ENCODE assay signal across 10 mouse cellular contexts in the genomic region with DNA sequence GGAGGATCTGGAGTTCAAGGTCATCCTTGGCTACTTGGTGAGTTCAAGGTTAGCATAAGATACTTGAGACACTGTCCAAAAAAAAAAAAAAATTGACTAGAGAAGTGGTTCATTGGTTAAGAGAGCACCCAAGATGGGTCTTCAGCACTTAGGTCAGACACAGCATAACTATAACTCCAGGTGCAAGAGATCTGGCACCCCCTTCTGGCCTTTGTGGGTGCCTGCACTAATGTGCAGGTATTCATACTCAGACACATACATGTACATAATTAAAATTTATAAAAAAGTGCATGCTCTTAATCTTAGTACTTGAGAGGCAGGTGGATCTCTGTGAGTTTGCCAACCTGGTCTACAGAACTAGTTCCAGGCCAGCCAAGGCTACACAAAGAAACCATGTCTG. TPM values are rescaled to one million over a fixed set of nuclear protein-coding genes. Genes with fewer than 3 reads are reported as not detected.
DNase-seq lines count a peak whose midpoint lies in the region; ATAC-seq and TF ChIP-seq lines count a peak whose summit lies in the region.
"Had no signal": no experiment of that assay in that cellular context is flagged by ENCODE, and none has a peak within 500 bp of the region (broad histone marks: within the 10 kb centered on the region; RNA-seq: fewer than 3 reads in every experiment).

No protein-coding gene starts in this region.

- ATAC-seq in midbrain, postnatal 0 days (ENCODE audit: low FRiP score): no peak
- no peak for ATAC-seq in midbrain, embryonic 15.5 days (replicated peaks)
- 0 out of 2 replicates have a peak, but pooled peaks have one; percentile 23 for ATAC-seq in granulocyte monocyte progenitor cell, adult 5-6 weeks (replicated peaks; ENCODE audit: poor library complexity, severe bottlenecking)
- ATAC-seq: midbrain, embryonic 13.5 days had no signal

- 0 out of 2 replicates have a peak, but pooled peaks cover 2% of the 10 kb centered on the region for H3K36me3 ChIP-seq in heart, adult 2 months (ENCODE audit: control insufficient read depth, insufficient read depth, low read length)
- no peaks in the 10 kb centered on the region for H3K36me3 ChIP-seq in midbrain, postnatal 0 days (ENCODE audit: insufficient read depth, low read length)
- no peaks in the 10 kb centered on the region for H3K36me3 ChIP-seq in midbrain, embryonic 15.5 days (replicated peaks)
- H3K36me3 ChIP-seq in midbrain, embryonic 10.5 days: no peaks in the 10 kb centered on the region
- H3K36me3 ChIP-seq: midbrain, embryonic 13.5 days had no signal

- H3K4me1 ChIP-seq in heart, adult 2 months (ENCODE audit: control insufficient read depth, insufficient read depth, low read length): peaks cover 5% of the 10 kb centered on the region; the same call in 1 of the 2 replicates
- no peaks in the 10 kb centered on the region for H3K4me1 ChIP-seq in midbrain, postnatal 0 days (ENCODE audit: insufficient read depth, low read length)
- H3K4me1 ChIP-seq in midbrain, embryonic 15.5 days: no peaks in the 10 kb centered on the region
- no peaks in the 10 kb centered on the region for H3K4me1 ChIP-seq in midbrain, embryonic 10.5 days

- peak; percentile 61 for TF ChIP-seq CTCF in heart, adult 2 months (IDR thresholded peaks at IDR 0.05)
- peak; percentile 15; the same call in 1 of the 2 replicates for TF ChIP-seq CTCF in midbrain, postnatal 0 days (IDR thresholded peaks at IDR 0.05)

- H3K9ac ChIP-seq in heart, adult 2 months (ENCODE audit: low read depth, low read length): no peak overlapping the region
- H3K9ac ChIP-seq in midbrain, postnatal 0 days (replicated peaks; ENCODE audit: low read length, poor library complexity, severe bottlenecking): no peak overlapping the region
- no peak overlapping the region for H3K9ac ChIP-seq in midbrain, embryonic 15.5 days
- H3K9ac ChIP-seq: midbrain, embryonic 13.5 days had no signal

- no peak for TF ChIP-seq POLR2A in heart, adult 2 months (IDR thresholded peaks at IDR 0.05; ENCODE audit: insufficient read depth, low read depth, low read length)

- no peaks in the 10 kb centered on the region for H3K27me3 ChIP-seq in heart, adult 2 months (ENCODE audit: control insufficient read depth, insufficient read depth, low read length)
- no peaks in the 10 kb centered on the region; the same call in 1 of the 2 replicates for H3K27me3 ChIP-seq in midbrain, postnatal 0 days (ENCODE audit: insufficient read depth, low read length)
- no peaks in the 10 kb centered on the region for H3K27me3 ChIP-seq in midbrain, embryonic 15.5 days (replicated peaks)
- no peaks in the 10 kb centered on the region for H3K27me3 ChIP-seq in midbrain, embryonic 10.5 days (ENCODE audit: low read depth, poor library complexity, severe bottlenecking)
- H3K27me3 ChIP-seq: midbrain, embryonic 13.5 days had no signal

- no peak overlapping the region for H3K4me2 ChIP-seq in midbrain, postnatal 0 days (ENCODE audit: low read depth, low read length, poor library complexity, severe bottlenecking)
- no peak overlapping the region for H3K4me2 ChIP-seq in midbrain, embryonic 15.5 days
- H3K4me2 ChIP-seq: midbrain, embryonic 13.5 days had no signal

- no peak overlapping the region for H3K27ac ChIP-seq in heart, adult 2 months
- no peak overlapping the region for H3K27ac ChIP-seq in midbrain, postnatal 0 days (ENCODE audit: low read depth, low read length)
- H3K27ac ChIP-seq in midbrain, embryonic 15.5 days: no peak overlapping the region
- no peak overlapping the region for H3K27ac ChIP-seq in midbrain, embryonic 10.5 days (replicated peaks)
- H3K27ac ChIP-seq: midbrain, embryonic 13.5 days had no signal

- no peaks in the 10 kb centered on the region for H3K79me2 ChIP-seq in heart, adult 2 months (replicated peaks; ENCODE audit: control insufficient read depth, insufficient read depth, low read length)

- intact Hi-C loops in heart, adult 2 months (cut with DNase I): no loop called here

- no peak for TF ChIP-seq EP300 in heart, adult 2 months (IDR thresholded peaks at IDR 0.05; ENCODE audit: insufficient read depth, low read depth, low read length)

- 0 out of 2 replicates have a peak, but pooled peaks cover 4% of the 10 kb centered on the region for H3K9me3 ChIP-seq in midbrain, postnatal 0 days (ENCODE audit: low read length)
- no peaks in the 10 kb centered on the region for H3K9me3 ChIP-seq in midbrain, embryonic 15.5 days
- H3K9me3 ChIP-seq in midbrain, embryonic 10.5 days (replicated peaks): no peaks in the 10 kb centered on the region; the same call in 1 of the 2 replicates
- H3K9me3 ChIP-seq: midbrain, embryonic 13.5 days had no signal

- no peak for DNase-seq in heart, adult 2 months
- DNase-seq in heart, adult 18-20 months: no peak
- DNase-seq in midbrain, postnatal 0 days (ENCODE audit: low spot score): no peak
- DNase-seq in thymus, postnatal 4 days: peak; percentile 33
- DNase-seq in kidney, postnatal 10 days: no peak
- no peak for DNase-seq in midbrain, embryonic 10.5 days (ENCODE audit: low spot score)
- DNase-seq: cerebellum, postnatal 36 days had no signal

- no peak overlapping the region for H3K4me3 ChIP-seq in heart, adult 2 months
- no peak overlapping the region for H3K4me3 ChIP-seq in midbrain, postnatal 0 days (ENCODE audit: low read depth, low read length)
- H3K4me3 ChIP-seq in midbrain, embryonic 15.5 days: no peak overlapping the region
- no peak overlapping the region for H3K4me3 ChIP-seq in midbrain, embryonic 10.5 days
- H3K4me3 ChIP-seq: midbrain, embryonic 13.5 days had no signal

RNA-seq across cellular contexts. Expression of a gene that starts 8.2 kb away (rescaled TPM):
- 10 to 100 TPM; 93.0 to 94.7 TPM for total RNA-seq in heart, adult 2 months (2021)
- polyA plus RNA-seq in heart, adult 2 months (2012; rRNA removed): 85.8 and 134 TPM in 2 replicates
- total RNA-seq in heart, adult 18-20 months (2021): 10 to 100 TPM; 71.8 to 83.2 TPM
- total RNA-seq in midbrain, postnatal 0 days (2014; rRNA removed): 37.8 and 47.1 TPM in 2 replicates
- polyA plus RNA-seq in midbrain, postnatal 0 days (2015; fragmentation: Nextera tagmentation; extraction: Ambion mirVana): 34.2 and 40.8 TPM in 2 replicates
- 35.8 and 37.9 TPM in 2 replicates for polyA plus RNA-seq in midbrain, embryonic 15.5 days (2015; fragmentation: Nextera tagmentation; extraction: Ambion mirVana)
- total RNA-seq in granulocyte monocyte progenitor cell, adult 5-6 weeks (2014; fragmentation: Nextera tagmentation): 51.6 and 54.7 TPM in 2 replicates
- 52.1 and 80.7 TPM in 2 replicates for total RNA-seq in granulocyte monocyte progenitor cell, adult 5-6 weeks (2017)
- 16.9 and 20.4 TPM in 2 replicates for polyA plus RNA-seq in midbrain, embryonic 10.5 days (2016; fragmentation: Nextera tagmentation; extraction: Ambion mirVana)

RNA-seq across cellular contexts. Expression of a gene that starts 23.1 kb away (rescaled TPM):
- total RNA-seq in heart, adult 2 months (2021): 100 to 1,000 TPM; 219 to 225 TPM
- polyA plus RNA-seq in heart, adult 2 months (2012; rRNA removed): 114 and 135 TPM in 2 replicates
- total RNA-seq in heart, adult 18-20 months (2021): 100 to 1,000 TPM; 192 to 214 TPM
- 24.8 and 26.0 TPM in 2 replicates for total RNA-seq in midbrain, postnatal 0 days (2014; rRNA removed)
- polyA plus RNA-seq in midbrain, postnatal 0 days (2015; fragmentation: Nextera tagmentation; extraction: Ambion mirVana): 46.0 and 47.5 TPM in 2 replicates
- 47.9 and 50.8 TPM in 2 replicates for polyA plus RNA-seq in midbrain, embryonic 15.5 days (2015; fragmentation: Nextera tagmentation; extraction: Ambion mirVana)
- total RNA-seq in granulocyte monocyte progenitor cell, adult 5-6 weeks (2014; fragmentation: Nextera tagmentation): 1.1 and 1.5 TPM in 2 replicates
- 0.93 and 1.6 TPM in 2 replicates for total RNA-seq in granulocyte monocyte progenitor cell, adult 5-6 weeks (2017)
- polyA plus RNA-seq in midbrain, embryonic 10.5 days (2016; fragmentation: Nextera tagmentation; extraction: Ambion mirVana): 16.7 and 21.8 TPM in 2 replicates
